Mouse (Mus musculus) Patski (cell line): ENCODE measurements around the gene Lefty1. TPM values are rescaled to one million over a fixed set of nuclear protein-coding genes. Genes with fewer than 3 reads are reported as not detected.
"Not testable (repeated sequence)": the region's sequence is repeated elsewhere in the genome, so short reads cannot be mapped to it uniquely, and the experiment has no call there.

Source experiments
- ATAC-seq: fragments of 100-300 bp; one replicate; pipeline ENCODE4 v1.8.0; 2021
- CTCF ChIA-PET: fragments of 350-600 bp; sonication (Branson Sonifier 250); formaldehyde crosslinking; loops from one replicate; lab custom pipeline; 2022; ENCODE audit warnings: inconsistent platforms; lab: Charles Lee
- POLR2A ChIA-PET: fragments of 350-600 bp; sonication (Branson Sonifier 250); formaldehyde crosslinking; loops from one replicate; lab custom pipeline; 2022; ENCODE audit warnings: antibody characterized with exemption, inconsistent platforms; lab: Charles Lee
- DNase-seq: peaks from one replicate; pipeline ENCODE4 v3.0.0-alpha.2; 2011; ENCODE audit warnings: low read depth, low spot score
- H3K27me3 ChIP-seq: fragments of 371-371 bp; one replicate; pipeline ENCODE4 v1.5.1; 2021
- CTCF ChIP-seq: fragments of 100-300 bp; IDR thresholded peaks from one replicate; pipeline ENCODE4 v1.5.1; 2021
- in situ Hi-C: fragments of 300-500 bp; cut with MboI; formaldehyde crosslinking; loops from 3 replicates; pipeline ENCODE4 v1.11.1; 2018; ENCODE audit warnings: low pct_unique_long_range_greater_than_20kb, mixed read lengths
- polyA plus RNA-seq: library from polyadenylated mRNA; unstranded; gene quantifications from one replicate; pipeline ENCODE4 v1.2.3, GENCODE M21; 2021

Lefty1 gene
- polyA plus RNA-seq = 0.06 TPM

DNA sequence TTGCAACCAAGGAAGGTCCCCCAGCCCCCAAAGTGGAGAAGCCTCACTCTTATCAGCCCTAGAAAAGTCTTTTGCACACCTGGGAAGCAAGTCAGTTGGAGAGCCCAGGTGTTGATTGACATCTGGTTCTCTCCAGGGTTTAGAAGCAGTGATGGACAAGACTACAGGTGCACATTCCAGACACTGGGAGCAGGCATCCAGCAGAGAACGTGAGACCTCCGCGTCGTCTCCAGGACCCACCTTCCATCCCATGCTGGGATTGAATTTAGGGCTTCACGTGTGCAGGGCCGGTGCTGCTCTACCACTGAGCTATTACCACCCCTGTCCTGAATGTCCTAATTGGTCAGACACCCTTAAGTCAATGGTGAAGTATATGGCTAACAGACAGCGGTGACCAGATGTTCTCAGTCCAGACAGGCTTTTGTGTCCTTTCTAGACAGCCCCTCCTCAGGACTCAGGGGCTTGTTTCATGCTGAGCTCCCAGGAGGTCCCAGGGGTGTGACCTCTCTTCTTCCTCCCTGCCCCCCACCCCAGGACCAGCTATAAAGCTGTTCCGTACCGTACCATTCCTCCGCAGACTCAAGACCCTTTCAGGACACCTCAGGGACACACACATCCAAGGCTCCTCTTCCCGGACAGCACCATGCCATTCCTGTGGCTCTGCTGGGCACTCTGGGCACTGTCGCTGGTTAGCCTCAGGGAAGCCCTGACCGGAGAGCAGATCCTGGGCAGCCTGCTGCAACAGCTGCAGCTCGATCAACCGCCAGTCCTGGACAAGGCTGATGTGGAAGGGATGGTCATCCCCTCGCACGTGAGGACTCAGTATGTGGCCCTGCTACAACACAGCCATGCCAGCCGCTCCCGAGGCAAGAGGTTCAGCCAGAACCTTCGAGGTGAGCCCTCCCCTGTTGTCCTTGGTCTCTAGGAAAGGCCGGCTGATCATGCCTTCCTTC is at the start of gene Lefty1:
Lefty1 (plus strand) TSS at position 556 of the 953 bp plus-strand sequence.
- ChIA-PET CTCF (interaction anchor here (1.6 kb wide), 1 partner anchor 11 kb away, joined by 4 read pairs; no protein-coding TSS in a partner anchor), POLR2A (no interaction called here)
- H3K27me3 ChIP-seq = no peaks in the 10 kb centered on the region
- no peak for DNase-seq
- in situ Hi-C loops = no loop called here
- ATAC-seq = no peak
- no peak for TF ChIP-seq CTCF

DNA sequence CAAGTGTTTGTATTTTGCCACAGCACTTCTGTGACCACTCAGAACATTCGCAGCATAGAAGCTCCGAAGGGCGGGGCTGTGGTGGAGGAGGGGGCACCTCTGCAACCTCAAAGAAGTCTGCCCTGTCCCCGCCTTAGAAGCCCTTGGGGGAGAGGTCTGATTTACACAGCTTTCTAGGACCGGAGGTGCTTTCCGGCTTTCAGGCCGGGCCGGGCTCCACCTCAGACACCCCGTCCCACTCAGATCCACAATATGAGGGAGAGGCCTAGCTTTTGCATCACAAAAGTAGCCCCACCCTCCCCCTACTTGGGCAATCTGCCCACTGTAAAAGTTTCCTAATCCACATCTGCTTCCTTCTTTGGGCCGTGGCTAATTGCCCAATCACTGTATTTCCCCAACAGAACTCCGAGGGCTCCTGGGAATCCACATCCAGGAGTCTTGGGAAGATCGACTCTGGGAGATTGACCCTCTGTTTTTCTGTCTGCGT is 46.2 kb upstream of the Lefty1 start:
- ChIA-PET POLR2A (no interaction called here), CTCF (interaction anchor here (0.9 kb wide), 1 partner anchor 13 kb away, joined by 3 read pairs; no protein-coding TSS in a partner anchor)
- no peak for ATAC-seq

GRCm38 (mm10) chr1:180889172-180889571 is 45.6 kb upstream of the Lefty1 start:
- DNase-seq = no peak
- POLR2A ChIA-PET = interaction anchor here (0.6 kb wide), 1 partner anchor 57 kb away, joined by 5 read pairs; no protein-coding TSS in a partner anchor
- in situ Hi-C loops = no loop called here
- CTCF ChIA-PET = interaction anchor here (0.8 to 1.5 kb wide), 3 partner anchors 13 to 82 kb away, joined by 3 read pairs; no protein-coding TSS in a partner anchor
- TF ChIP-seq CTCF = no peak
- H3K27me3 ChIP-seq = peaks cover 3% of the 10 kb centered on the region
- ATAC-seq = no peak

More for the DNA sequence above, 46.2 kb upstream of the Lefty1 start:
- peaks cover 3% of the 10 kb centered on the region for H3K27me3 ChIP-seq
- in situ Hi-C loops = no loop called here
- no peak for TF ChIP-seq CTCF
- DNase-seq = no peak

DNA sequence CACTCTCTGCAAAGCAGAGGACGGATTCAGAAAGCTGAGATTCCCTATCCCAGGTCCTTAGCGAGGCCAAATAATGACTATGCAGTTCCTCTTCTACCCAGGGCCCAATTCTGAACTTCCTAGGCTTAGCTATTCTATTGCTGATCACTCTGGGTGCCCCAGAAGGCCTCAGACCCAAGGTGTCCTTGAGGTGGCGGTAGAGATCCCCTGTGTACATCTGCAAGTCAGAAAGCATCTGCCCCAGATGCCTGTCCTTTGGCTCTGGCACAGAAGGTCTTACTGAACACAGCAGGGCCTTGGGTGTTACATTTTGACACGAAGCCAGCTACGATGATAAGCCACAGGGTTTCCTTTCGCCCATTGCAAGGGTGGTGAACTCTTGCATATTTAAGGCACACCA is 45.0 kb upstream of the Lefty1 start:
- no peak for DNase-seq
- ATAC-seq = no peak
- no peak for TF ChIP-seq CTCF
- CTCF ChIA-PET = interaction anchor here (0.8 to 1.5 kb wide), 4 partner anchors 13 to 81 kb away, joined by 3 read pairs; no protein-coding TSS in a partner anchor
- POLR2A ChIA-PET = interaction anchor here (0.6 kb wide), 1 partner anchor 56 kb away, joined by 5 read pairs; no protein-coding TSS in a partner anchor
- peaks cover 9% of the 10 kb centered on the region for H3K27me3 ChIP-seq
- in situ Hi-C loops = no loop called here

DNA sequence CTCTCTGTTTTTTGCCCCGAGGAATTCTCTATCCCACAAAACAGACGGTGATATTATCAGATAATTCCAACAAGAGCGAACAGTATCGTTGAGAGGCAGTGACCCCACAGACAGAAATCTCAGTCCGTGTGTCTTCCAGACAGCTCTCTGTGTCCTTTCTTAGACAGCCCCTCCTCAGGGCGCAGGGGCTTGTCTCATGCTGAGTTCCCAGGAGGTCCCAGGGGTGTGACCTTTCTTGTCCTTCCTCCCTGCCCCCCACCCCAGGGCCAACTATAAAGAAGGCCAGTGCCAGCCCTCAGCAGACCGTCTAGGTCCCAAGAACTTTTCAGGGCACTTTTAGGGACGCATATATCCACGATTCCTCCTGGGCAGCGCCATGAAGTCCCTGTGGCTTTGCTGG is 42.0 kb upstream of the Lefty1 start, which contains the start of gene Lefty2:
Lefty2 (plus strand) TSS at position 301 of the 400 bp plus-strand sequence.
- ChIA-PET CTCF (no interaction called here), POLR2A (no interaction called here)
- DNase-seq (no peak), ATAC-seq (no peak)
- in situ Hi-C loops = no loop called here
- TF ChIP-seq CTCF = no peak
- peaks cover 9% of the 10 kb centered on the region for H3K27me3 ChIP-seq

- DNase-seq, ATAC-seq, CTCF ChIA-PET, in situ Hi-C loops, POLR2A ChIA-PET: not testable (repeated sequence)
- peaks cover 12% of the 10 kb centered on the region for H3K27me3 ChIP-seq
Observed at GRCm38 (mm10) chr1:180894088-180894987, 40.5 kb upstream of the Lefty1 start.

DNA sequence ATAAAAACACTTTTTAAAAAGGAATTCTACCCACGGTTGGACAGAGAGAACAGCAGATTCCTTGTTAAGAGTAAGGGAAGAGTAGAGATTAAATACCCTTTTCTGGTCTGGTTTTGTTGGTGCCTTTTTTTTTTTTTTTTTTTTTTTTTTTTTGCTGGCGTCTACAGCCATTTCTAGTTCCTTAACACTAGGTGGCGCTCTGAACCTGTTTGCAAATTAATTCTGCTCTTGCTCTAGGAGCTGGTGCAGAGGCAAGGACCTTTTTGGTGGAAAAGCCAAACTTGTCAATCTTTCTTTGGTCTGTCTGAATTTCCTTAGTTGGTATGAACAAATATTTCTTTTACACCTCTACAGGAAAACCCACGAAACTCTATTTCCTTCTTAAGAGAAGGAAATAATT is 33.7 kb upstream of the Lefty1 start:
- H3K27me3 ChIP-seq = peaks cover 3% of the 10 kb centered on the region
- TF ChIP-seq CTCF = no peak
- ChIA-PET POLR2A (interaction anchor here (0.6 kb wide), 1 partner anchor 69 kb away, joined by 7 read pairs; no protein-coding TSS in a partner anchor), CTCF (interaction anchor here (0.7 to 1.1 kb wide), 6 partner anchors 13 to 86 kb away, joined by 3 to 12 read pairs (median 3); no protein-coding TSS in a partner anchor)
- ATAC-seq (no peak), DNase-seq (no peak)
- in situ Hi-C loops = loop anchor here (5.0 kb wide), 1 partner anchor 71 kb away; no protein-coding TSS in a partner anchor

DNA sequence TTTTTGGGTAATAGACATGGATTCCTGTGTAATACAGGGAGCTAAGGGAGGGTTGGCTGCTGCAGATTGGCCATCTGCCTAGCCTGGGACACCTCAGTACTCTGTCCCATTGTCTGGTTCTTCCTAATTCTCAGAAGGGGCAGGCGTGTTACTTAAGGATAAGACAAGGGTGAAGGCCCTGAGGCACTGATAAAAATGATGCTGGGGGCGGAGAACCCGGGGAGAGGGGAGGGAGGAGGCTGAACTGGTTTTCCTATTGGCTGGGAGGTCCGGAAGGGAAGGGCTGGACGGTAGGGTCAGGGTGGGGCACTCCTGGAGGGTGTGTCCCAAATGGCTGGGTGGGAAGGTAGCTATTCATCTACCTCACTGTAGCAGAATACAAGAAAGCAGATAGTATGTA is 31.9 kb upstream of the Lefty1 start:
- no peak for DNase-seq

DNA sequence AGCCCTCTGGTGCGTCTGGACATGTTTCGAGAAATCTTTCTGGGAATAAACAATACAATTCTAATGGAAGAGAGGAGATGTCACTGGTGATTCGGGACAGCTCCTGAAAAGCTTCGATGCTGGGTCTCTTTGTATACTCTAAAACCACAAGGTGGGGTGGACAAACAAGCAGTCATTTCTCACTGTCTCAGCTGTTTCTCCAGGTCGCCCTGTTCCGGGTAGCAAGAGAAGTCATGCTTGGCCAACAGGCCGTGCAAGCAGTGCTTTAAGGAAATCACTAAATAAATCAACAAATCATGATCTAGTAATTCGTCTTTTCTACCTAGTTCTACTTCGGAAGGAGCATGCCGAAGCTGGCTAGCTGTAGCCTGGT is 31.2 kb upstream of the Lefty1 start:
- ATAC-seq (no peak), DNase-seq (no peak)
- no peaks in the 10 kb centered on the region for H3K27me3 ChIP-seq
- in situ Hi-C loops = loop anchor here (5.0 kb wide), 1 partner anchor 69 kb away; no protein-coding TSS in a partner anchor
- ChIA-PET CTCF (interaction anchor here (1.1 to 2.0 kb wide), 5 partner anchors 18 to 66 kb away, joined by 3 to 5 read pairs (median 5); no protein-coding TSS in a partner anchor), POLR2A (interaction anchor here (0.8 to 3.4 kb wide), 3 partner anchors 38 to 72 kb away, joined by 3 to 7 read pairs (median 4); partner anchors contain the start of gene Tmem63a)
- TF ChIP-seq CTCF = no peak

More for the DNA sequence above, 31.9 kb upstream of the Lefty1 start:
- in situ Hi-C loops = loop anchor here (5.0 kb wide), 1 partner anchor 69 kb away; no protein-coding TSS in a partner anchor
- no peak for ATAC-seq
- POLR2A ChIA-PET = interaction anchor here (0.9 to 1.1 kb wide), 2 partner anchors 67 to 73 kb away, joined by 4 read pairs; no protein-coding TSS in a partner anchor
- no peak for TF ChIP-seq CTCF
- peaks cover 3% of the 10 kb centered on the region for H3K27me3 ChIP-seq
- CTCF ChIA-PET = interaction anchor here (1.0 to 1.4 kb wide), 3 partner anchors 13 to 66 kb away, joined by 3 to 5 read pairs (median 3); no protein-coding TSS in a partner anchor
